Mouse (Mus musculus) megakaryocyte, embryonic 14.5 days (primary cell): ENCODE measurements around the gene Grasp. TPM values are rescaled to one million over a fixed set of nuclear protein-coding genes. Genes with fewer than 3 reads are reported as not detected.

Experiments
- H3K27me3 ChIP-seq: replicated peaks from 2 replicates; pipeline ENCODE3; 2012; ENCODE audit warnings: inconsistent platforms
- H3K36me3 ChIP-seq: replicated peaks from 2 replicates; pipeline ENCODE3; 2012; ENCODE audit warnings: low read length, inconsistent platforms, mixed read lengths
- H3K4me1 ChIP-seq: 2 replicates; pipeline ENCODE4 v1.6.1; 2012; ENCODE audit warnings: inconsistent platforms
- H3K4me3 ChIP-seq: replicated peaks from 2 replicates; pipeline ENCODE3; 2012; ENCODE audit warnings: moderate library complexity, mild to moderate bottlenecking, inconsistent platforms
- H3K9me3 ChIP-seq: 2 replicates; pipeline ENCODE4 v1.6.1; 2012; ENCODE audit warnings: inconsistent platforms
- FLI1 ChIP-seq: IDR thresholded peaks from 2 replicates; pipeline ENCODE4 v1.6.1; 2012; ENCODE audit warnings: low read length, inconsistent platforms, mixed read lengths
- GATA1 ChIP-seq: IDR thresholded peaks from 3 replicates; pipeline ENCODE4 v1.6.1; 2012; ENCODE audit warnings: mixed read lengths, low read length, inconsistent platforms, borderline replicate concordance
- polyA plus RNA-seq: library from polyadenylated mRNA; stranded (reverse); fragments of >175 nt; gene quantifications from 2 replicates; pipeline ENCODE4 v1.2.3, GENCODE M21; 2012; ENCODE audit warnings: low replicate concordance; ENCODE audit not compliant: insufficient read depth

Grasp gene
- polyA plus RNA-seq, 1 experiment: 0.47 TPM

DNA sequence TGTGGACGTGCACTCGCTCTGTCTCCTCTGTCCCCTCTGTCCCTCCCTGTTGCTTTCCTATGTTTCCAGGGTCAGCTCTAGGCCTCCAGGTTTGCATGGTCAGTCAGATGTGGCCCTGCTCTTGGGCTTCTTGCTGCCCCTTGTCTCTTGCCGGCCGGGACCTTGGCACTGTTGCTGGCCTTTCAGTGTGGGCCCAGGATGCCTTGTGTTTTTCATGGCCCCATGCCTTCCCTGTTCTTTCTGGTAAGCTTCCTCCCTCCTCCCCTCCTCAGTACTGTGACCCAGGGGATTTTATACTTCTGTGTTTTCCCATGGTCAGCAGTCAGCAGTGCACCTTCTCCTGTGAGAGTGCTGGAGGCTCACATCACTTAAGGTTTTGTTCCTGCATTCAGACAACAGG is 42.5 kb upstream of the Grasp start:
- H3K4me1 ChIP-seq: peaks cover 80% of the 10 kb centered on the region
- peaks cover 68% of the 10 kb centered on the region for H3K36me3 ChIP-seq
- H3K4me3 ChIP-seq: no peak overlapping the region
- no peaks in the 10 kb centered on the region for H3K27me3 ChIP-seq
- H3K9me3 ChIP-seq: no peaks in the 10 kb centered on the region
- no peak for TF ChIP-seq FLI1
- no peak for TF ChIP-seq GATA1

DNA sequence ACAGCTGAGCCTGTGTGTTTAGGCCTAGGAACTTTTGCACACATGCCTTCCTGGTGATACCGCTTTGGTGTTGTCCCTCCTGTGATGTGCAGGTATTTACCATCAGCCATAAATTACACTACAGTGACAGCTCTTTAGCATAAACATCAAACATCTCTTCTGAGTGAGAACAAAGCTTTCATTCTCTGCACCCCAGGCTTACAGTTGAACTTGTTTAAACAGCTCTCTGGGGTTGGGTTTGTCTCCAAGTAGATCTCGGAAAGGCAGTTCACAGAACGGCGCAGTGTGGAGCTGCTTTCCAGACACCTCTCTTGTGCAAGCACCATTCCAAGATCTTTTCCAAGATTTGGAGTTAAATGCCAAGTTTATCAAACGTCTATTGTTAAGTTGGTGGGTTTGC is 41.3 kb upstream of the Grasp start:
- peaks cover 78% of the 10 kb centered on the region for H3K36me3 ChIP-seq
- H3K27me3 ChIP-seq: no peaks in the 10 kb centered on the region
- H3K9me3 ChIP-seq: no peaks in the 10 kb centered on the region
- H3K4me3 ChIP-seq: no peak overlapping the region
- H3K4me1 ChIP-seq: peaks cover 80% of the 10 kb centered on the region
- TF ChIP-seq FLI1: no peak
- no peak for TF ChIP-seq GATA1

DNA sequence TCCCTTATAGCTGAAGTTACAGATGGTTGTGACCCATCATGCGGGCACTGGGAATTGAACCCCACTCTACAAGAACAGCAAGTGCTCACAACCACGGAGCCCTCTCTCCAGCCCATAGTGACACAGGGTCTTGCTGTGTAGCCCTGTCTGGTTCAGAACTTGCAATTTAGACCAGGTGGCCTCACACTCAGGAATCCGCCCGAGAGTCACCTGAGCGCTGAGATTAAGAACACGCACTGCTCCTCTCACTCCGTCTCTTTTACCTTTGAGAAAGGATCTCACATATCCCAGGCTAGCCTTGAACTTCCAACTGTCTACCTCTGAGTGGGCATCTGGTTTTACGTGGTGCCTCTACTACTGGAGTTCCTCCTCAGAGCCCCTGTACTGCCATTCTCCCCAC is 39.7 kb upstream of the Grasp start:
- no peaks in the 10 kb centered on the region for H3K27me3 ChIP-seq

DNA sequence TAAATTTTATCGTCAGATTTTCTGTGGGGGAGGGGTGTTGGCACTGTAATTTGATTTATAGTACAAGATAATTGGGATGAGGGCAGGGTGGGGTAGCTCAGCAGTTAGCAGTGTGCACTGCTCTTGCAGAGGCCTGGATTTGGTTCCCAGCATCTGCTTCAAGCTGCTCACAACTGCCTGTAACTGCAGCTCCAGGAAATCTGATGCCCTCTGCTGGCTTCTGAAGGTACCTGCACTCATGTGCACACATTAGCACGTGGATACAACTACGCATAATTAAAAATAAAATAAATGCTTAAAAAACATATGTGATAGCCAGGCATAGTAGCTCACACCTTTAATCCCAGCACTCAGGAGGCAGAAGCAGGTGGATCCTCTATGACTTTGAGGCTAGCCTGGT is 38.4 kb upstream of the Grasp start:
- TF ChIP-seq GATA1: no peak
- TF ChIP-seq FLI1: no peak
- Histone ChIP-seq H3K36me3 (peaks cover 60% of the 10 kb centered on the region), H3K4me3 (no peak overlapping the region), H3K4me1 (peaks cover 80% of the 10 kb centered on the region), H3K27me3 (no peaks in the 10 kb centered on the region), H3K9me3 (no peaks in the 10 kb centered on the region)

More for the DNA sequence above, 39.7 kb upstream of the Grasp start:
- peaks cover 80% of the 10 kb centered on the region for H3K4me1 ChIP-seq
- peaks cover 66% of the 10 kb centered on the region for H3K36me3 ChIP-seq
- no peaks in the 10 kb centered on the region for H3K9me3 ChIP-seq
- no peak overlapping the region for H3K4me3 ChIP-seq
- TF ChIP-seq FLI1: no peak

DNA sequence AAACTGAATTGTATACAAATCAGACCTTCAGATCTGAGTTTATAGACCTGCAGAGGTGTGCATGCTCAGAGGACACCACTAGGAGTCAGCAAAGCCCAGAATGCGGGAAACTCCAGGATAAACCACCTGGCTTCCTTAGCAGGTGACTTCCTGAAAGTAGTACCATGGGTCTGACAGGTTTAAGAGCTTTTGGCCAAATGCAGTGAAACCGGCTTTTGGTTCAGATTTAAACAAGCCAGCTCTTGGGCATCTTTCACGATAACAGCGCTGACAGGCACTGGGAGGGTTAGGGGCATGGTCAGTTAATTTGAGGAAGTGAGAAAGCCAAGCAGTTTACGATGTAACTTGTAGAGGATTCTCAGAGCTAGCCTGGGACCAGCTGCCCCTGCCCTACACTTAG is 36.1 kb upstream of the Grasp start:
- H3K9me3 ChIP-seq: no peaks in the 10 kb centered on the region
- no peak for TF ChIP-seq FLI1
- no peak for TF ChIP-seq GATA1
- peaks cover 45% of the 10 kb centered on the region for H3K36me3 ChIP-seq
- peaks cover 88% of the 10 kb centered on the region for H3K4me1 ChIP-seq
- no peak overlapping the region for H3K4me3 ChIP-seq
- no peaks in the 10 kb centered on the region for H3K27me3 ChIP-seq

DNA sequence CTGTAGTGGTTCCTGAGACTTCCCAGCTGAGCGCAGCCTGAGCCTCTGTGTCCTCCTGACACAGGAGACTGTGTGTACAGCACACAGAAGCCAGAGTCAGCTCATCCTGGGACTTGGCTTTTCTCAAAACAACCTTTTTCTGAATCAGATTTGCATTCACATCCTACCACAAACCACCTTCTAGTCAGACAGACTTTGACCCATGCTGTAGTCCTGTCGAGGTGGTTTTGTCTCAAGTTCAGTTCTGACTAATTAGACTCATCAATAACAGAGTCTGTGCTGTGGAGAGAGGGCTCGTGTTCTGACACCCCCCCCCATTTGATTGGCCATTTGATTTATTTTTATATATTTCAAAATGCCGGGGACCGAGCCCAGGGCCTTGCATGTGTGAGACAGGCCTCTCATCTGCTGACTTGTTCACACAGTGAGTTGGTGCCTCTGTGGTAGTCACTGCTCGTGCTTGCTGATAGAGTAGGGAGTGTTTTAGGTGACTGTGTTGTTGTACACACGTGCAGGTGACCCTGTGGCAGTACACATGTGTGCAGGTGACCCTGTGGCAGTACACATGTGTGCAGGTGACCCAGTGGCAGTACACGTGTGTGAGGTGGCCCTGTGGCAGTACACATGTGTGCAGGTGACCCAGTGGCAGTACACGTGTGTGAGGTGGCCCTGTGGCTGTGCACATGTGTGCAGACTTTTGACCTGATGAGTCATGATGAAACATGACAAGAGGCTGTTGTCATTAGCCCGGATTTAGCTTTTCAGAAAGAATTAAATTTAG is 33.8 kb upstream of the Grasp start:
- Histone ChIP-seq H3K4me3 (peak overlapping the region; percentile 75), H3K4me1 (peaks cover 92% of the 10 kb centered on the region), H3K27me3 (no peaks in the 10 kb centered on the region)

DNA sequence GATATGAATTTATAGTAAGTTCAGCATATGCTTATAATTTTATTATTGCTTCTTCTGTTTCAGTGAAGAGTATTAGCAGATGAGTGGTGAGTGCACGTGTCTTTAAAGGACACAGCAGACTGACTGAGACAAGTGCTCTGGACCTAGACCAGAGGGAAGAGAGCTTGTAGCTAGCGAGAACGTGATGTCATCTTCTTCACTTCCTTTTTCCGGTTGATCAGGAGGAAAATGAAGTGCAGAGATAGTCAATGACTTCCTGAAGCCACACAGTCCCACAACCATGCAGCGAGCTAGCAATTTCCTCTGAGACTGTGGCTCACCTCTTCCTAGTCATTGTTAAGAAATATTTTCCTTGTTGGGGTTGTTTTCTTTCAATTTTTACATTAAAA is 33.2 kb upstream of the Grasp start:
- no peak for TF ChIP-seq GATA1
- no peak for TF ChIP-seq FLI1
- H3K9me3 ChIP-seq: no peaks in the 10 kb centered on the region
- peaks cover 98% of the 10 kb centered on the region for H3K4me1 ChIP-seq
- H3K4me3 ChIP-seq: peak overlapping the region; percentile 29
- peaks cover 45% of the 10 kb centered on the region for H3K36me3 ChIP-seq
- H3K27me3 ChIP-seq: no peaks in the 10 kb centered on the region

More for the DNA sequence above, 33.8 kb upstream of the Grasp start:
- TF ChIP-seq FLI1: no peak
- TF ChIP-seq GATA1: no peak
- Histone ChIP-seq H3K9me3 (no peaks in the 10 kb centered on the region), H3K36me3 (peaks cover 45% of the 10 kb centered on the region)

DNA sequence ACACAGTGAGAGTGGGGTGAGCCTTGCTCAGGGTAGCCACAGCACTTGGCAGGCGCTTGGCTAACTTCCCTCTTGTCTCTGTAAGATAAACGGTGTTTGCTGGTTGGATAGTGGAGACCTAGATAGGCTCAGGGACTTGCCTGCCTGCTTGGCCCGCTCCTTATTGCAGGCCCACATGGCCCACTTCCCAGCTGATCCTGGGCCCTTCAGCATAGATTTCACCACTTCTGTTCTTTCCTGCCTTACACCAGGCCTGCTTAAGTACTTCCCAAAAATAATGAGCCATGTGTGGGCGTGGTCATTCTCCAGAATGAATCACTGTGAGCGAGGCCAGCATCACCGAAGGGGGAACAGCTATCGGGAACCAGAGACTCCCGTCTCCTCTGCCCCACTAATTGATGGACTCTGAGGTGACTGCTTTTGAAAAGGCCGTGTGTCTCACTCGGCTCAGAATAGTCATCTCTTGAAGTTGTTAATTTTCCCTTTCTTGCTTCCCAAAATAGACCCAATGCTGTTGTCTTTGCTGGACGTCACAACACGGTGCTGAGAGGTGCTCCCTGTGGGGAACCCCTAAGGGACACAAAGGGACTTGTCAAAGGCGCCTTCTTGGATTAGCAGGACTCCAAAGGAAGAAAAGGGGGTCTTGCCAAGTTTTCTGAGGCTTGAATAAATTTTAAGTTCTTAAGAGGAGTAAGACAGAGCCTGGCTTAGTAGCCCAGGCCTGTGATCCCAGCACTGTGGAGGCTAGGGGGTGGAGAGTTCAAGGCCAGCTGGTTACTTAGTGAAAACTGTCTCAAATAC is 32.3 kb upstream of the Grasp start:
- no peak for TF ChIP-seq FLI1
- no peak for TF ChIP-seq GATA1
- Histone ChIP-seq H3K36me3 (peaks cover 47% of the 10 kb centered on the region), H3K27me3 (no peaks in the 10 kb centered on the region), H3K9me3 (no peaks in the 10 kb centered on the region), H3K4me1 (peaks cover 99% of the 10 kb centered on the region), H3K4me3 (peak overlapping the region; percentile 62)

DNA sequence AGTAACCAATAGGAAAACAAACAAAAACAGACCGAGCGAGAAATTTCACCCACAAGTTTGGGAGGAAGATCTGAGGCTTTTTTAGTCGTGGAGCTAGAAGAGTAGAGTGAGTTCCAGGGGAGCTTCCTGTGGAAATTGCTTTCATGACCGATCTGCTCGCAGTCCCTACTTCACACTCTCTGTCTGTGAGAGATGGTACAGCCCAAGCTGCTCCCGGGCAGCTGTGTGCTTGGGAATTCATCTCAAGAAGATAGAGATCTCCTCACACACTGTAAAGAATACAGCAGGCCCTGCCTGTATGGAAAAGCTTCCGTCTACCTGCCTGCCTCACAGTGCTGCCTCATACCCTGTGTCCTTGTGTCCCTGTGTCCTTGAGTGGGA is 31.7 kb upstream of the Grasp start:
- Histone ChIP-seq H3K4me1 (peaks cover 96% of the 10 kb centered on the region), H3K9me3 (no peaks in the 10 kb centered on the region), H3K4me3 (no peak overlapping the region), H3K36me3 (peaks cover 41% of the 10 kb centered on the region), H3K27me3 (no peaks in the 10 kb centered on the region)
- TF ChIP-seq GATA1: no peak
- TF ChIP-seq FLI1: no peak

DNA sequence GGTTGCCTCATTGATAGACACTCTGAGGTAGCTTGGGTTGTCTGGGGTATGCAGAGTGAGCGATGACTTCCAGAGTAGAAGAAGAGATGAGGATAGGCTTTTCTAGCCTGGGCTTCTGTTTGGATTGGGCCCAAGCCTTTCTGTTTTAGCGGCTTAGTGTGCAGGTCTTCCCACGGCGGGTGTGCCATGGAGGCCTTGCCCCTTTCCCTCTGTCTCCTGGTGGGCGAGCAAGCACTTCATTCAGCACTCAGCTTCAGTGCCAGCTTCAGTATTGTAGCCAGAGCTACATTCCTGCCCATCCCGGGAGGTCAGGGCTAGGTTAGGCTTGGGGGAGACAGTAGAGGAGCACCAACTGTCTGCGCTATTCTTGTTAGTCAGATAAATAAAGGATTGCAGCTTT is 31.3 kb upstream of the Grasp start:
- Histone ChIP-seq H3K4me1 (peaks cover 96% of the 10 kb centered on the region), H3K4me3 (no peak overlapping the region), H3K36me3 (peaks cover 41% of the 10 kb centered on the region), H3K27me3 (no peaks in the 10 kb centered on the region), H3K9me3 (no peaks in the 10 kb centered on the region)
- TF ChIP-seq FLI1 (no peak), GATA1 (no peak)

DNA sequence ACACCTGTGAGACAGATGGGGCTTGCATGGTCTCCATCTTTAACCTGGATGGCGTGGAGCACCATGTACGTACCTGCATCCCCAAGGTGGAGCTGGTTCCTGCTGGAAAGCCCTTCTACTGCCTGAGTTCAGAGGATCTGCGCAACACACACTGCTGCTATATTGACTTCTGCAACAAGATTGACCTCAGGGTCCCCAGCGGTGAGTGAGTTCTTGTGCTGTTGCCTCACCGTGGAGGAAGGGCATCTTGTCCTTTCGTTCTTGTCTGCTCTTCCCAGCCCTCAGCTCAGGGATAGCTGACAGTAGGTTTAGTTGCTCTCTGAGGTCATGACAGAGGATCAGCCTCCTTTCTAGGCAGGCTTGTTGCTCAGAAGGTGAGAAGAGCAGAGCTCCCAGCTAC is 30.0 kb upstream of the Grasp start:
- no peak for TF ChIP-seq FLI1
- no peak for TF ChIP-seq GATA1
- peaks cover 54% of the 10 kb centered on the region for H3K36me3 ChIP-seq
- peaks cover 91% of the 10 kb centered on the region for H3K4me1 ChIP-seq
- H3K4me3 ChIP-seq: no peak overlapping the region
- H3K27me3 ChIP-seq: no peaks in the 10 kb centered on the region
- no peaks in the 10 kb centered on the region for H3K9me3 ChIP-seq
